Mouse (Mus musculus) brown adipose tissue, adult 24 weeks (tissue): ENCODE measurements around the gene Tmem80. TPM values are rescaled to one million over a fixed set of nuclear protein-coding genes. Genes with fewer than 3 reads are reported as not detected.

Experiments
- H3K27ac ChIP-seq: fragments of 200-500 bp; replicated peaks from 2 replicates; pipeline ENCODE4 v1.5.1; 2012; ENCODE audit warnings: low read depth, mild to moderate bottlenecking, low read length
- H3K4me1 ChIP-seq: fragments of 200-500 bp; 2 replicates; pipeline ENCODE4 v1.6.1; 2012; ENCODE audit warnings: low read length, mixed read lengths; ENCODE audit not compliant: control insufficient read depth, insufficient read depth, insufficient read length
- H3K4me3 ChIP-seq: fragments of 200-500 bp; 2 replicates; pipeline ENCODE4 v1.5.1; 2012; ENCODE audit warnings: low read depth, mild to moderate bottlenecking, low read length, moderate library complexity; ENCODE audit not compliant: insufficient read depth
- polyA plus RNA-seq: library from polyadenylated mRNA; stranded (reverse); fragments of >200 nt; gene quantifications from 2 replicates; pipeline ENCODE4 v1.2.4, GENCODE M21; 2012; ENCODE audit not compliant: missing spikeins, insufficient read depth, insufficient read length

Gene Tmem80
- polyA plus RNA-seq, 1 experiment = 35.2 TPM

GRCm38 (mm10) chr7:141363106-141363751, 35.7 kb downstream of the Tmem80 start:
- Histone ChIP-seq H3K4me3 (no peak overlapping the region), H3K27ac (no peak overlapping the region), H3K4me1 (no peaks in the 10 kb centered on the region)

DNA sequence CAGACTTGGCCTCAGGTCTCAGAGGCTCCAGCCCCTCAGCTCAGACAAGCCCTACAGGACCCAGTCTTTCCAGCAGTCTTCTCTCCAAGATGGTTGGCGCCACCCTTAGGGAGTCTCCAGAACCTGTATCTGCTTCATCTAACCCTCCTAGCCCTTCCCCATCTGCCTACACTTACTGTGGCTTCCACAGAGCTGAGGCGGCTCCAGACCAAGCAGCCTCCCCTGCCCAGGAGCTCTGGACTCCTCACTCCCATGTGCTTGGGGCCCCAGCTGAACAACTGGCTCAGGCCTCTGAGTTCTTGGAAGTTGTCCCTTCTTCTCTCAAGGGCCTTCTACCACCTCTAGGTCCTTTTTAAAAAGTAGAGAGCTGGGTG, 36.2 kb downstream of the Tmem80 start:
- no peak overlapping the region for H3K4me3 ChIP-seq
- H3K27ac ChIP-seq = no peak overlapping the region
- no peaks in the 10 kb centered on the region for H3K4me1 ChIP-seq

- no peak overlapping the region for H3K4me3 ChIP-seq
- H3K27ac ChIP-seq = no peak overlapping the region
Observed at GRCm38 (mm10) chr7:141364349-141365048, 37.0 kb downstream of the Tmem80 start.

GRCm38 (mm10) chr7:141365049-141365445, 37.5 kb downstream of the Tmem80 start:
- Histone ChIP-seq H3K4me1 (no peaks in the 10 kb centered on the region), H3K4me3 (no peak overlapping the region), H3K27ac (no peak overlapping the region)

More at GRCm38 (mm10) chr7:141364349-141365048, 37.0 kb downstream of the Tmem80 start:
- H3K4me1 ChIP-seq = no peaks in the 10 kb centered on the region

DNA sequence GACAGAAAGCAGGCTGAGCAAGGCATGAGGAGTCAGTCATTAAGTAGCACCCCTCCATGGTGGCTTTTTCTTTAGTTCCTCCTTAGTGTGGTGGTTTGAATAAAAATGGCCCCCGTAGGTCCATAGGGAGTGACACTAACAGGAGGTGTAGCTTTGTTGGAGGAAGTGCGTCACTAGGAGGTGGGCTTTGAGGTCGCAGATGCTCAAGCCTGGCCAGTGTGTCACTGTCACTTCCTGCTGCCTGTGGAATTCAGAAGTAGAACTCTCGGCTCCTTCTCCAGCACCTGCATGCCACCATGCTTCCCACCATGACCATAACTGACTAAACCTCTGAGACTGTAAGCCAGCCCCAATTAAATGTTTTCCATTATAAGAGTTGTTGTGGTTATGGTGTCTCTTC, 39.8 kb downstream of the Tmem80 start:
- Histone ChIP-seq H3K4me3 (no peak overlapping the region), H3K27ac (no peak overlapping the region), H3K4me1 (no peaks in the 10 kb centered on the region)

GRCm38 (mm10) chr7:141369918-141370317, 42.4 kb downstream of the Tmem80 start:
- no peaks in the 10 kb centered on the region for H3K4me1 ChIP-seq
- H3K27ac ChIP-seq = no peak overlapping the region
- no peak overlapping the region for H3K4me3 ChIP-seq

DNA sequence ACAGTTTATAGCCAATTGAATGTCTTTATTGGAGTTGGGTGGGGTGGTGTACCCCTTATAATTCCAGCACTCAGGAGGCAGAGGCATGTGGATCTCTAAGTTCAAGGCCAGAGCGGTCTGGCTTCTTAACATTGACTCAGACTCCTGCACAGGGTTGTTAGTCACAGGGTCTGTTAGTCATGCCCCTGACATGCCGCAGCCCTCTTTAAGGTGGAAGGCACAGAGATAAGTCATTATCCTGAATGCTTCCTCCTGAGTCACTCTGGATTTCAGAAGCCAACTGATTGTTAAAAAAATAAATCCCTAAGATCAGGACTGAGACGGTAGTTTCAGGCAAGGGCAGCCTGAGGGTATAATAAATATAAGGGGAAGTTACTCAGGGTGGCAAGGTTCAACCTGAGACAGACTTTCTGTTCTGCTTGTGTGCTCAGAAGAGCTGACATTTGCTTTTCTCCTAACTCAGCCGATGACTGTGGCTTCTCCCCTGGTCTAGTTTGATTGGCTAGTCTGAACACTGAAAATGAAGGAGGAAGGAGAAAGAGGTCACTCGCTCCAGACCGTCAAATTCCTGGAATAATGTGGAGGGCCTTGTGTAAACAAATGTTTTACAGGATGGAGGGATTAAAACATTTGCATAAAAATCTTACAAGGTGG, 44.5 kb downstream of the Tmem80 start:
- H3K4me1 ChIP-seq = no peaks in the 10 kb centered on the region
- peak overlapping the region; percentile 17; the same call in 1 of the 2 replicates for H3K27ac ChIP-seq
- H3K4me3 ChIP-seq = no peak overlapping the region

DNA sequence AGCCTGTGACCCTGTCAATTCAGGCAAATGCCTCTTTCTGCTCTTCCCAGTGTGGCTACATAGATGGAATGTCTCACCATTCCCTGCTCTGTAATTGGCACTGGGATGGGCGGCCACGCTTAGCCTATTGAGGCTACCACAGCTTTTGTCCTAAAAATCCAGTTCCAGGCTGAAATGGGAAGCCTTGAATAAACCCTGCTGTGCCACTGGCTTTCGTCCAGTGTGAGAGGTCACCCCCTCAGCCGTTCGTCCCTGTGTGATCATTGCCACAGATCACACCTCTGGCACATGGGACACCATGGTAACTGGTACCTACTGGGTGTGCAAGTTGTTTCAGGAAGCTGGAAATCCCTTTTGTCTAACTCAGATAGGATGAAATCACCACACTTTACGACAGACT, 46.1 kb downstream of the Tmem80 start:
- Histone ChIP-seq H3K4me3 (no peak overlapping the region), H3K4me1 (no peaks in the 10 kb centered on the region), H3K27ac (peak overlapping the region; percentile 82)

DNA sequence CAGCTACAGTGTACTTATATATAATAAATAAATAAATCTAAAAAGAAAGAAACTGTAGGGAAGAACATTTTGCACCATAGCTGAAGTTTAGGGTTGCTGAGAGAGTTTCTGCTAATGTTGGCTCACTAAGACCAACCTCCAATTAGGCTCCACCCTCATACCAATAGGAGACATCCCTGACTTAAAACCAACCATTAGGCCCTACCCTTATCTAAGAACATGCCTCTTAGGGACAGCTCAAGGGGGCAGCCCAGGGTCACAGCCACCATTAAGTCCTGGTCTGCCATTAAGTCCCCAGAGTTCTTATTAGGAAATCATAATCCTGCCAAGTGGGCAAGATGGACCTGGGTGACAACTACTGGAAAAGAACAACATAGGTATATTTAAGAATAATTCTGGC, 46.9 kb downstream of the Tmem80 start:
- Histone ChIP-seq H3K27ac (no peak overlapping the region), H3K4me3 (no peak overlapping the region), H3K4me1 (no peaks in the 10 kb centered on the region)

DNA sequence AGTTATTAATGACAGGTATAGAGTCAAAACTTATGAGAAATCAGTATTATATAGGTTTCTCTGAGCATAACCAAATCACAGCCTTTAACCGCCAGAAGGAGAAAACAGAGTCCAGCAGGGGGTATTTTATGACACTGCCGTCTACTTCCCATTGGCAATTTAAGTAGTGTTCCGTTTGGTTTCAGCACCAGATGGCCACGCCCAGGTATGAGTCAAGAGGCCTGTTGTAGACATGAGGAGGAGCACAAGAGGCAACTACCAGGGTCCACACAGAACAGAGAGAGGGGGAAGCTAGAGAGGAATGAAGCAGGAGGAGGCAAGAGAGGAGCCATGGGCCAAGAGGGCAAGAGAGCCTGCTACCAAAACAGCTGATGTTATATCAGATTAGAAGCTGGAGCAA, 52.0 kb downstream of the Tmem80 start:
- Histone ChIP-seq H3K4me3 (no peak overlapping the region), H3K27ac (no peak overlapping the region), H3K4me1 (peaks cover 10% of the 10 kb centered on the region)

GRCm38 (mm10) chr7:141381068-141381835, 53.7 kb downstream of the Tmem80 start:
- Histone ChIP-seq H3K4me3 (no peak overlapping the region), H3K4me1 (peaks cover 11% of the 10 kb centered on the region), H3K27ac (peak overlapping the region; percentile 24)

Other genes starting within 250 kb of the Tmem80 start
- 1.6 TPM in 1 of 2 replicates, not detected in the other for gene Pkp3, start 249.5 kb upstream of the Tmem80 start, polyA plus RNA-seq
- gene Sigirr, start 227.2 kb upstream of the Tmem80 start, polyA plus RNA-seq = 1.1 and 2.9 TPM in 2 replicates
- not detected in 2 replicates for gene Ano9, start 209.9 kb upstream of the Tmem80 start, polyA plus RNA-seq
- 27.0 and 49.5 TPM in 2 replicates for gene Ptdss2, start 205.4 kb upstream of the Tmem80 start, polyA plus RNA-seq
- gene Rnh1, start 154.9 kb upstream of the Tmem80 start, polyA plus RNA-seq = 49.5 and 67.9 TPM in 2 replicates
- 72.6 and 86.6 TPM in 2 replicates for gene Hras, start 133.7 kb upstream of the Tmem80 start, polyA plus RNA-seq
- 3.4 and 5.8 TPM in 2 replicates for gene Lrrc56, start 133.6 kb upstream of the Tmem80 start, polyA plus RNA-seq
- not detected in 2 replicates for gene Lmntd2, start 113.7 kb upstream of the Tmem80 start, polyA plus RNA-seq
- 1.4 and 1.5 TPM in 2 replicates for gene Rassf7, start 111.9 kb upstream of the Tmem80 start, polyA plus RNA-seq
- 17.0 and 22.5 TPM in 2 replicates for gene Phrf1, start 99.0 kb upstream of the Tmem80 start, polyA plus RNA-seq
- gene Irf7, start 61.3 kb upstream of the Tmem80 start, polyA plus RNA-seq = 3.3 and 5.5 TPM in 2 replicates
- gene Cdhr5, start 51.0 kb upstream of the Tmem80 start, polyA plus RNA-seq = not detected in 2 replicates
- gene Sct, start 48.6 kb upstream of the Tmem80 start, polyA plus RNA-seq = not detected in 2 replicates
- gene Drd4, start 35.7 kb upstream of the Tmem80 start, polyA plus RNA-seq = not detected in 2 replicates
- gene Deaf1, start within 50 bp of the Tmem80 start, polyA plus RNA-seq = 5.9 and 15.8 TPM in 2 replicates
- 1.5 and 2.9 TPM in 2 replicates for gene Eps8l2, start 11.1 kb downstream of the Tmem80 start, polyA plus RNA-seq
- 1,487 and 1,572 TPM in 2 replicates for gene Taldo1, start 64.5 kb downstream of the Tmem80 start, polyA plus RNA-seq
- 19.9 and 23.3 TPM in 2 replicates for gene Gatd1, start 86.4 kb downstream of the Tmem80 start, polyA plus RNA-seq
- gene Cend1, start 101.8 kb downstream of the Tmem80 start, polyA plus RNA-seq = 2.6 and 6.4 TPM in 2 replicates
- gene Slc25a22, start 110.2 kb downstream of the Tmem80 start, polyA plus RNA-seq = 79.8 and 96.8 TPM in 2 replicates
- gene Pidd1, start 116.3 kb downstream of the Tmem80 start, polyA plus RNA-seq = 0.58 and 0.75 TPM in 2 replicates
- gene Rplp2, start 119.6 kb downstream of the Tmem80 start, polyA plus RNA-seq = 1,680 and 2,099 TPM in 2 replicates
- 2,152 and 2,404 TPM in 2 replicates for gene Pnpla2, start 127.5 kb downstream of the Tmem80 start, polyA plus RNA-seq
- 9.8 and 11.8 TPM in 2 replicates for gene Cracr2b, start 133.4 kb downstream of the Tmem80 start, polyA plus RNA-seq
- gene Cd151, start 139.7 kb downstream of the Tmem80 start, polyA plus RNA-seq = 223 and 257 TPM in 2 replicates
- 28.8 and 36.4 TPM in 2 replicates for gene Polr2l, start 147.4 kb downstream of the Tmem80 start, polyA plus RNA-seq
- gene Tspan4, start 147.5 kb downstream of the Tmem80 start, polyA plus RNA-seq = 39.6 and 74.6 TPM in 2 replicates
- 13.4 and 19.8 TPM in 2 replicates for gene Chid1, start 212.1 kb downstream of the Tmem80 start, polyA plus RNA-seq
- gene Ap2a2, start 234.4 kb downstream of the Tmem80 start, polyA plus RNA-seq = 40.3 and 42.7 TPM in 2 replicates